Mouse (Mus musculus): Measurements from ENCODE around the gene D330020A13Rik. TPM values are rescaled to one million over a fixed set of nuclear protein-coding genes. Genes with fewer than 3 reads are reported as not detected.
"Not testable (repeated sequence)": the region's sequence is repeated elsewhere in the genome, so short reads cannot be mapped to it uniquely, and the experiment has no call there.

The D330020A13Rik gene
- polyA plus RNA-seq (2017; shearing (Covaris generic)), result not detected

- peak; percentile 57 for ATAC-seq
Observed at GRCm38 (mm10) chr6:120294056-120294784, at the start of gene D330020A13Rik, which contains the start of gene B4galnt3. TSS of gene D330020A13Rik (plus strand) at chr6:120294364. TSS of gene B4galnt3 (minus strand) at chr6:120294559.

DNA sequence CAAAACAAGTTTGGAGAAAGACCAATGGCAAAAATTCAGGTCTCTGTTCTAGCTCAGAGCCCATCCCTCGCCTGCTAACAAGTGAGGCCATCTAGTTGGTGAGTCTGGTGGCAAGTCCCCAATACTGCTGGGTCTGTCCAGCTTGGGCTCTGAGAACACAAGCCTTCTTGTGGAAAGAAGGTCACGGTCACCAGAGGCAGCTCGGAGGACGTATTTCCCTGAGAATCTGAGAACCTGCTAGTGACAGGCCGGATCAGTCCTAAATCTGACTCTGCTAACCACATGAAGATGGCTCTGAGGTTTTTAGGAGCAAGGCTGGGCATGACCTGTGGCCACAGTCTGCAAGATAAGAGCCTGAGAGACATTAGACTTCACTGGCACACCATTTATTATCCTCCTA lies 47.5 kb upstream of the D330020A13Rik start:
- ATAC-seq, result no peak

DNA sequence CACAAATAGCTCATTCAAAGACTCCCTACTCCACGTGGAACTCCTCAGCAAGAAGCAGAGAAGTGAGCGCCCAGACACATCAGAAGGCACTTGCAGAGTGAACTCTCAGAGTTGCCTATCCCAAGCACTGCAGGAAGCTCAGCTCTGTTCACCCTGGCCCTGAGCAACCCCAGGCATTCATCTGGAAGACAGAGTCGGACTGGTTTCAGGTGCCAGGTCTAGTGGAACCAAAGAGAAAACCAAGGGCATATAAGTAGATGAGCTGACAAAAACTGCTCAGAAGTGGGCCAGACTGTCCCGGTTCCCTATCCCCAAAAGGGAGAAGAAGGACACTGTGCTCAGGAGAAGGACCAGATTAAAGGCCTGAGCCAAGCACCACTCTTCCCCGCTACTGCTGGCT lies 44.3 kb upstream of the D330020A13Rik start:
- ATAC-seq, result no peak

- no peak for ATAC-seq
Observed at GRCm38 (mm10) chr6:120251010-120251409, 43.2 kb upstream of the D330020A13Rik start.

DNA sequence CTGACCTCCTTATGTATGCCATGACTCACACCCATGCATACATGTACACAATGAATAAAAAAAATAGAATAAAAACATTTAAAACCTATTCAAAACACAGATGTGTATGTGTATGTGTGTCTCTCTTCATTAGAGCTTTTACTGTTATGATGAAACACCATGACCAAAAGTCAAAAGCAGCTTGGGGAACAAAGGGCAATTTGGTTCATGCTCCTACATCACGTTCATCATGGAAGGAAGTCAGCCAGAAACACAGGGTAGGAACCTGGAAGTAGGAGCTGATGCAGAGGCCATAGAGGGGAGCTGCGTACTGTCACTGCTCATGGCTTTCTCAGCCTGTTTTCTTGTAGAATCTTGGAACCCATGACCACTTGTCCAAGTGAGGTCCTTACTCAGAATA lies 41.4 kb upstream of the D330020A13Rik start:
- no peak for ATAC-seq

DNA sequence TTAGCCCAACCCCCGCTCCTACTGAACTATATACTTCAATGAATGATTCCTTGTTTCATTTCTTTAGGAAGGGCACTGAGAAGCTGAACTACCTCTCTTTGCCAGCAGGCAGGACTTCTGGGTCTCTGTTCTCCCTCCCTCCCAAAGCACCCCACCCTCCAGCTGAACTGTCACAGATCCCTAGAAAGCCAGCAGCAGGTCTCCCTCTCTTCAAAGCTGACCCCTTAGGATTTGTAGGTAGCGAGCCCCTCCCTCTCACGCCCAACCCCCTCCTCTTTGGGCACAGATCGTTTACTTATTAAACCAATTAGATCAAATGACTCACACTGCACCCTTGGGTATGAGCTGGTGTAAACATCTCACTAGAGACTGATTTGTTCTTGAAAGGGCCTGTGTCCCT lies 39.5 kb upstream of the D330020A13Rik start:
- ATAC-seq, result no peak

- no peak for ATAC-seq
Observed at GRCm38 (mm10) chr6:120255144-120255543, 39.0 kb upstream of the D330020A13Rik start.

- no peak for ATAC-seq
Observed at GRCm38 (mm10) chr6:120255701-120256100, 38.5 kb upstream of the D330020A13Rik start.

- no peak for ATAC-seq
Observed at GRCm38 (mm10) chr6:120256431-120256935, 37.7 kb upstream of the D330020A13Rik start.

DNA sequence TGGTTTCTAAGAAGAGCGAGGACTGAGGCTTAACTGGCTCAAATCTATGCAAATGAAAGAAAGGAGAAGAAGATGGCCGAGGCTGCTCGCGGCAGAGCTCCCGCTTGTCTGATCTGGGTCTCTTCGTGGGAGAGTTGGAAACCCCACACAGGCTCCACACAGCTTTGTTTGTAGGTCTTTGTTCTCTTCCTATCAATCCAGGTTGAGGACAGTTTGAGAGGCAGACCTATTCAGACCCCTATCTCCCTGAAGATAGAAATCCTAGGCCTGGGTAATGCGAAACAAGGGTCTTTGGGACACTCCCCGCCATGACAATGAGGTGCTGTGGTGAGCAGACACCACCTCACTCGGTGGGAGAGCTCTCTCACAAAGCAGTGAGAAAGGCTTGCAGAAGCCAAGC lies 34.7 kb upstream of the D330020A13Rik start:
- ATAC-seq, result no peak

GRCm38 (mm10) chr6:120262886-120263531 lies 31.2 kb upstream of the D330020A13Rik start:
- ATAC-seq, result no peak

DNA sequence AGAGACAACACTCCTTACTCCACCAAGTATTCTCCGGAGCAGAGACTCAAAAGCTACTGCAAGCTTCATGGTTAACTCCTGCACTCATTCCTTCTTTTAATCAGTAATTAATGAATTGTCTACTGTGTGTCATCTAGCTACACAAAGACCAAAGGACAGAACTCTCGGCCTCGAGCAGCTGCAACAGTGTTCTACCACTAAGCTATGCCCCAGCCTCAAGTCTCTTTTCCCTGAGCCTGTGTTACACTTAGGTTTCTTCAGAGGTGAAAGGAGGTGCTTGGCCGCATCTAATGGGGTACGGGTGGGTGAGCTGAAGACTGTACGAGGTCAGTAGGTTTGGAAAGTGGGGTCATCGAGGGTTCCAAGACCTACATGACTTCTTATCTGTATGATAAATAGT lies 30.6 kb upstream of the D330020A13Rik start:
- no peak for ATAC-seq

GRCm38 (mm10) chr6:120264151-120264550 lies 30.0 kb upstream of the D330020A13Rik start:
- no peak for ATAC-seq

DNA sequence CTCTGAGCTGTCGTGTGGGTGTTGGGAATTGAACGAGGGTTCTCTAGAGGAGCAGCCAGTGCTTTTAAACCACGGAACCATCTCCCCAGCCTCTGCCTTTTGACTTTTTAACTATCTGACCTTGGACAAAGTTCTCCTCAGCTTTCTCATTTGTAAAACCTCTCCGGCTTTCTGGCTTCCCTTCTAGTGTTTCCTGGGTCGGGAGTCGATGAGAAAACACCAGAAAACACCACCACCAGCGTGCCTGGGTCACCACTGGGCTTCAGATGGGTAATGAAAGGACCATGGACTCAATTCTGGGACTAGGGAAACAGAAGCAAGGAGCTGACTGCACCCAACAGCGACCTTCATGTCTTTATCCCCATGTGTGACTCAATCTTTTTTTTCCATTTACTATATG lies 20.0 kb upstream of the D330020A13Rik start:
- no peak for ATAC-seq

GRCm38 (mm10) chr6:120274887-120275286 lies 19.3 kb upstream of the D330020A13Rik start:
- ATAC-seq, result no peak

DNA sequence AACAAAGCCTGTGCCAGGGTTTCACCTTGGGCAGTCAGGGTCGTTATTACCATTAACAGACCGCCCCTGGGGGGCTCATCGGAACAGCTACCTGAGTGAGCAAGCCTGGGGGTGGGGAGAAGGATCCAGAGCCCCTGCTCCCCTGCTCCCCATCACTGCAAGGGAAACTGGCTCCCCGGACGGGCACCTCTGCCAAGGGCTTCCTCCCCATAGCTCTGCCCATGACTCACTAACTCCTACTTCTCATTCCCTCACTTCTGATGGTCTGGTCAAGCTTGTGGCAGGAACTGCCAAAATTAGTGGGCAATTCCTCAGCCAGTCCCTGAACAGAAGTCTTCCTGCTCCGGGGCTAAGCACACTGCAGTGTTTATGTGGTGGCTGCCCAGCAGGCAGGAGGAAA lies 18.9 kb upstream of the D330020A13Rik start:
- ATAC-seq, result no peak

GRCm38 (mm10) chr6:120276874-120277449 lies 17.2 kb upstream of the D330020A13Rik start:
- ATAC-seq, result no peak

GRCm38 (mm10) chr6:120287279-120287678 lies 6.9 kb upstream of the D330020A13Rik start:
- no peak for ATAC-seq

- ATAC-seq, result no peak
Observed at GRCm38 (mm10) chr6:120288541-120288940, 5.6 kb upstream of the D330020A13Rik start.

DNA sequence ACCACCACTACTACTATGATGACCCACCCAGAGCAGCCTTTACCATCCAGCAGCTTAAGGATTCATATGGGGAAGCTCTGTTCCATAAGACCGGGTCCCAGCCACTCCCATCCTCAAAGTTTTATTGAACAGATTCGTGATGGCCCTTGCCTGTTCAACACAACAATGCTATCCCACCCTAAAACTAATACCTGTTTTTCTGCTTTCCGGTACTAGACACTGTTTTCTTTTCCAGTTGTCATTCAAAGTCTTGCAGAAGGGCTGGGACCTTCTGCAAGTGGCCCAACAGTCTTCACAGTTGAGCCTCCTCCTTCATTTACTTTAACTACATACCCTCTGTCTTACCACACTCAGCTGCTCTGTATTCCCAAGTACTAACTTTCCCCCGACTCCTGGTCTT lies 4.7 kb upstream of the D330020A13Rik start:
- no peak for ATAC-seq

DNA sequence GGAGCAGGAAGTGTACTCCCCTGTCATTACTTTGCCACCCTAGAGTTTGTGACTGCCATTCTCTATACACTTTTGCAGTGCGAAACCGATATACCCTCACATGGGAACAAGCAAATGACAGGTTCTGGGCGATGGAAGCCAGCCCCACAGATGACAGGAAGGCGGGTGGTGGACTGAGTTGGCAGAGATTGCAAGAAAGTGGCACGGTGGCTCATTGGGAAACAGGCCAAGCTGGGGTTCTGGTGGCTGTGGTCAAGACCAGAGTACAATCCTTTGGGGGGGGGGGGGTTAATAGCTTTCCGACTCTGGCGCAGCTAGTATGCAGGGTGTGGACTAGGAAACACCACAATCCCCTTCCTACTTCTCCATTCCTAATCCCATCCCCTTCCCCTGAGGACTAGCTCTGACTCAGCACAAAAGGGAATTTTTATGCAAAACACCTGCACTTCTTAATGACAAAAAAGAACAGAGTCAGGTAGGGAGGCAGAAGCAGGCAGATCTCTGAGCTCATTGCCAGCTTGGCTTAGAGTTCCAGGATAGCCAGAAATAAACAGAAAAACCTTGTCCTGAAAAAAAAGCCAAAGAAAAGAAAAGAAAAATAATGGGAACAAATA lies 2.7 kb upstream of the D330020A13Rik start:
- no peak for ATAC-seq

DNA sequence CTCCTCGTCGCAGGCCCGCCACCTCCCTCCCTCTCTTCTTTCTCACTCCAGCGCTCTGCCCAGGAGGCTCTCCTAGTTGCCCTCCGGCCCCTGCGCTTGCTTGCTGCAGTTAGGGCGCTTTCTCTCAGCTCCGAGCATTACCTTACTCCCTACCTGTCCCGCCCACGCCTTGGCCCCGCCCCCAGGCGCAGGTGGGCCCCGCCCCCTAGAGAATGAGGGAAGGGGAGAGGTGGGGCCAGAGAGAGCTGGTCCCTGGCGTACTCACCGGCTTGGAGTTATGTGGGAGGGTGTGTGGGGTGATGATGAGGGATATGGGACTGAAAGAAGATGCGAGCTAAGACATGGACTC lies 595 bp downstream of the D330020A13Rik start:
- peak; percentile 14 for ATAC-seq

GRCm38 (mm10) chr6:120296589-120296988 lies 2.4 kb downstream of the D330020A13Rik start:
- ATAC-seq, result not testable (repeated sequence)

Measured in CD4-positive, CD25-positive, alpha-beta regulatory T cell, adult 4 months (primary cell).